Mouse (Mus musculus) right cerebral cortex, postnatal 10 days (tissue): ENCODE measurements around the gene Tnfrsf4.
A peak's percentile ranks its signal among the peaks of the same experiment; 100 is the strongest.

Source experiments
- DNase-seq, 2 experiments: peaks; one replicate each; pipeline ENCODE4 v3.0.0; 2021; ENCODE audit warnings: low spot score in 2 of 2

Tnfrsf4 gene

GRCm38 (mm10) chr4:156028580-156028979 lies 14.9 kb downstream of the Tnfrsf4 start:
- no peak for DNase-seq

- DNase-seq, result peak in 1 of 2 experiments; percentile 33
These were observed 17.0 kb downstream of the Tnfrsf4 start for GRCm38 (mm10) chr4:156030651-156031118.

GRCm38 (mm10) chr4:156031255-156031592 lies 17.6 kb downstream of the Tnfrsf4 start:
- no peak for DNase-seq

GRCm38 (mm10) chr4:156031593-156032391 lies 18.1 kb downstream of the Tnfrsf4 start:
- peak; percentile 91 to 93 for DNase-seq

GRCm38 (mm10) chr4:156032856-156033255 lies 19.2 kb downstream of the Tnfrsf4 start:
- DNase-seq, result no peak

- DNase-seq, result no peak
These were observed 20.0 kb downstream of the Tnfrsf4 start for GRCm38 (mm10) chr4:156033476-156034119.

- no peak for DNase-seq
These were observed 20.7 kb downstream of the Tnfrsf4 start for GRCm38 (mm10) chr4:156034301-156034700.

- no peak for DNase-seq
These were observed 21.3 kb downstream of the Tnfrsf4 start for GRCm38 (mm10) chr4:156034901-156035300.

- no peak for DNase-seq
These were observed 31.1 kb downstream of the Tnfrsf4 start for GRCm38 (mm10) chr4:156044754-156045153.

GRCm38 (mm10) chr4:156049779-156050178 lies 36.1 kb downstream of the Tnfrsf4 start:
- no peak for DNase-seq

- no peak for DNase-seq
These were observed 36.8 kb downstream of the Tnfrsf4 start for GRCm38 (mm10) chr4:156050391-156050980.

GRCm38 (mm10) chr4:156053113-156053512 lies 39.5 kb downstream of the Tnfrsf4 start:
- no peak for DNase-seq

- no peak for DNase-seq
These were observed 40.5 kb downstream of the Tnfrsf4 start for GRCm38 (mm10) chr4:156054130-156054529.

- no peak for DNase-seq
These were observed 41.0 kb downstream of the Tnfrsf4 start for GRCm38 (mm10) chr4:156054606-156055005.

GRCm38 (mm10) chr4:156055173-156055572 lies 41.5 kb downstream of the Tnfrsf4 start:
- DNase-seq, result no peak

GRCm38 (mm10) chr4:156057702-156058101 lies 44.1 kb downstream of the Tnfrsf4 start:
- DNase-seq, result no peak

- DNase-seq, result no peak
These were observed 45.2 kb downstream of the Tnfrsf4 start for GRCm38 (mm10) chr4:156058826-156059225.

GRCm38 (mm10) chr4:156059261-156059660 lies 45.6 kb downstream of the Tnfrsf4 start, which contains the start of gene Ttll10:
Gene Ttll10, minus strand, starts transcription at chr4:156059414.
- no peak for DNase-seq

- DNase-seq, result no peak
These were observed 46.1 kb downstream of the Tnfrsf4 start for GRCm38 (mm10) chr4:156059713-156060112.

GRCm38 (mm10) chr4:156063861-156064509 lies 50.3 kb downstream of the Tnfrsf4 start:
- DNase-seq, result no peak

GRCm38 (mm10) chr4:156064510-156064897 lies 50.9 kb downstream of the Tnfrsf4 start:
- no peak for DNase-seq
